Mouse (Mus musculus): Measurements from ENCODE around the gene Emc7.
"Not testable (repeated sequence)": the region's sequence is repeated elsewhere in the genome, so short reads cannot be mapped to it uniquely, and the experiment has no call there.

Emc7 gene

DNA sequence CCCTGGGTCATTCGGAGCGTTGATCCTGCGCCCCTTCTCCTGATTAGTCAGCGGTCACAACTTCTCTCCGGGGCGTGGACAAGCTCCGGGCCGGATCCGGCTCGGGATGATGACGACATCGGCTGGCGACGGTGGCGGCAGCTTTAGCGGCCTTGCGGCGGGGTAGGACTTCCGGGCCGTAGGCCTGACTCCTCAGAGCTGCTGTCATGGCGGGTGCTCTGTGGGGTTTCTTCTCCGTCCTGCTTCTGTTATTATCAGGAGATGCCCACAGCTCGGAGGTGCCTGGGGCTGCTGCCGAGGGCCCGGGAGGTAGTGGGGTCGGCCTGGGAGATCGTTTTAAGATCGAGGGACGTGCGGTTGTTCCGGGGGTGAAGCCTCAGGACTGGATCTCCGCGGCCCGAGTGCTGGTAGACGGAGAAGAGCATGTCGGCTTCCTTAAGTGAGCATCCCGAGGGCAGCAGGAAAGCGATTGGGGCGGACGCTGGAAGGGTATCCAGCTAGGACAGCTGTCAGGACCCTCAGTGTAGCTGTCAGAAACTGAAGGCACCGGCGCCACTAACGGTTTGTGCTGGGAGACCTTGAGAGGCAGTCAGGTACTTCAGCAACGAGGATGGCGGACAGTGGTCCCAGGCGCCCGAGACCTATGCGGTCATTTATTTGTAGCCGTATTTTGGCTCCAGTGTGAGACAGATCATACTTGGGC, at the start of gene Emc7:
Gene Emc7, plus strand, starts transcription at position 136 of the 703 bp plus-strand sequence.
- peak; percentile 95 for DNase-seq (ENCODE audit: low spot score)

DNA sequence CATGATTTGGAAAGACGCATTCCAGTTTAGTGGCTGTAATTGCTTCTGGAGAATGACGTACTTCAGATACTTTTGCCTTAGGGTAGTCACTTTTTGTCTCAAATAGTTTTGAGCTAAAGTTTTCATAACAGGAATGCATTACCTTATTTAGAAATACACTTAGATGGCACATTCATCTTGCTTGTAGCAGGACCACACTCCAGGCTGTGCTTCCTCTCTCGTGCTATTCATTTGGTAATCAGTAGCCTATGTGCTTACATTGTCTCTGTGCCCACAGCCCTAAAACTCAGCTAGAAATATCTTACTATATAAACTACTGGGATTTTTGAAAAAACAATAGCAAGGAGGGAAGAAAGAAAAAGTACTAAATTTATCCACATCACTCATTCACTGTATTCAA, 47.8 kb upstream of the Emc7 start:
- DNase-seq (ENCODE audit: low spot score) = no peak

DNA sequence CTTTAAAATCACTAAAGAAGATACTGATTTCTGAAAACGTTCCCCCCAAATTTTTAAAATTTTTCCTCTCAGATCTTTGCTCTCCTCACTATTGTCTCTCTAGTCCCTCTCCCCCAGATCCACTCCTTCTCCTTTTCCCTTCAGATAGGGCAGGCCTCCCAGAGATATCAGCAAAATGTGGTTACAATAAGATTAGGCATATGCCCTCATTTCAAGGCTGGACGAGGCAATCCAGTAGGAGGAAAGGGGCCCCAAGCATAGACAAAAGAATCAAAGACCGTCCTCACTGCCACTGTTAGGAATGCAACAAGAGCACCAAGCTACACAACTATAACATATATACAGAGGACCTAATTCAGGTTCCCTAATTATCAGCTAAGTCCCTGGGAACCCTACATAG, 29.5 kb upstream of the Emc7 start:
- DNase-seq (ENCODE audit: low spot score) = no peak

DNA sequence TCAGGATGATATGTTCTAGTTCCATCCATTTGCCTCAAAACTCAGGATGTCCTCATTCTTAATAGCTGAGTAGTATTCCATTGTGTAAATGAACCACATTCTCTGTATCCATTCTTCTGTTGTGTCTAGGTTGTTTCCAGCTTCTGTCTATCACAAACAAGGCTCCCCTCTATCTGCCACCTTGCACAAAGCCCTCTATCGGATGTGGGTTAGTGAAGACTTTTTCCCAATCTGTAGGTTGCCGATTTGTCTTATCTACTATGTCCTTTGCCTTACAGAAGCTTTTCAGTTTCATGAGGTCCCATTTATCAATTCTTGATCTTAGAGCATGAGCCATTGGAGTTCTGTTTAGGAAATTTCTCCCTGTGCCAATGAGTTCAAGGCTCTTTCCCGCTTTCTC, 26.3 kb upstream of the Emc7 start:
- not testable (repeated sequence) for DNase-seq (ENCODE audit: low spot score)

DNA sequence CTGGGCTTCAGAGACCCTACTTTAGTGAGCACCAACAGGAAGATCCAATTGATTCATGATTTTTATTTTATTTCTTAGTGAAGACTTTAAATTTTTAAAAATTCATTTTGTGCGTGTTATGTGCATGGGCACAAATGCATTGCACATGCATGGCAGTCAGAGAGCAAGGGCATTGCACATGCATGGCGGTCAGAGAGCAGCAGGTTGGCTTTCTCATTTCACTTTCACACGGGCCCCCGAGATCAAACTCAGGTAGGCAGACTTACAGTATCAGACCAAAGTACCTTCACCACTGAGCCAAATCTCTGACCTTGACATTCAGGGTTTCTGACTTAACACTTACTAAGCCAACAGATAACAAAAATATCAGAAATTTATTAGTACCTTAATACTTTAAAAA, 25.1 kb upstream of the Emc7 start:
- no peak for DNase-seq (ENCODE audit: low spot score)

DNA sequence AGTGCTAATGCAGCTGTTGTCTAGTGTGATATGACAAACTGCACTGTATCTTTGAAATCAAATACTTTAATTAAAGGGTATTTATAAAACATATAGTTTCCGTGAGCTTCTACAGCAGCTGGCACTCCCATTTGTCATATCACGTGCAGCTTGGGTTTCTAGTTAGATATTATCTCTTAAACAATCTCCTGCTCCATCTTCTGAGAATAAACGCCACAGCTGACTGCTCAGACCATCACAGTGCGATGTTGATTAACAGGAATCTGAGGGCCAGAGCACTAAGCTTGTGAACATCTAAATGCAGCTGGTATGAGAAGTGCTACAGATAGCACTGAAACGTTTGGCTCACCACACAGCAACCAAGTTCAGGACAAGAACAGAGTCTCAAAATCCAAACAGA, 24.4 kb upstream of the Emc7 start:
- DNase-seq (ENCODE audit: low spot score) = no peak

DNA sequence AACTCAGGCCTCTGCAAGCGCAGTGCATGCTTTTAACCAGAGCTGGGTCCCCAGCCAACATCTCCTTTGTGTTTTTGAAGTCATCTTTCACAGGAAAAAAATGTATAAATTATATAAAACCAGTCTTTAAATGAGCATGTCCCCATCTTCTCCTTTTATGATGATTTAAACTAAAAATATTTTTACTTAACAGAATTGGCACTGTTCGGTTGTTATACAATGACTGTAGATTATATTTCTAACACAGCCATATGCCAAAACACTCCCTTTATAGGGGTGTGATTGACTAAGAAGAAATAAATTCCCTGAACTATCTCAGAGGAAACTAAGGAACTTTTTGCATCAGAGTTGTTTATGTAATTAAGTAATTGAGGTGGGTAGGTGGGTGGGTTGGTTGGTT, 22.3 kb upstream of the Emc7 start:
- DNase-seq (ENCODE audit: low spot score) = no peak

DNA sequence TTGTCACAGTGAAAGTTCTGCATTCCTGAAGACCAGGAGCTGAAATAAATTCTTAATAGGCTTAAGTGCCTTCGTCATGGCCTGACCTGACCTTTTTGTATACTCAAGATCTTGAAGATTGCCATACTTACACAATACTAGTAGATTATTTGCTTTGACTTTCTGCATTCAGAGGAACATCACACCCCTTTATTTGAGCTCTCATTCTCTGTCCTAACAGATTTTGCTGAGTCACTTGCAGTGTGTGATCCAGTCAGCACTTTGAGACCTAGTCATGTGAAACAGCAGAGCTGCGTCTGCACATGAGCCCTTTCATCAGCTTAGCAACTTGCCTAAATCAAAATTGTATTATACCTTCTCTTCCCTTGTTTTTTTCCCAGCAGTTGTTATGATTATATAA, 21.4 kb upstream of the Emc7 start:
- DNase-seq (ENCODE audit: low spot score) = peak; percentile 5

DNA sequence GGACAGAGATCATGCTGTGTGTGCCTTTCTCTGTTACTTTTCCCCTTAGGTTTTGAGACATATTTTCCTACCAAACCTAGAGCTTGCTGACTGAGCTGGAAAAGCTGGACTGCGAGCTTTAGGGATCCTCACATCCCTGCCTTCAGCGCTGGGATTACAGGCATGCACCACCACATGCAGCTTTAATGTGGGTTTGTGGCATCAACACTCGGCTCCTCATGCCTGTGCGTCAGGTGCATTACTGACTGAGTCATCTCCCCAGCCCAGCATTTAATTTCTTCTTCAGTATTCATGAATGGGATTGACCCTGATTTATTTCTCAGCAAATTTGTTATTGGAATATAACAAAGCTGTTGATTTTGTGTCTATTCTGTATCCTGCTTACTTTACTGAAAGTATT, 18.5 kb upstream of the Emc7 start:
- DNase-seq (ENCODE audit: low spot score) = no peak

DNA sequence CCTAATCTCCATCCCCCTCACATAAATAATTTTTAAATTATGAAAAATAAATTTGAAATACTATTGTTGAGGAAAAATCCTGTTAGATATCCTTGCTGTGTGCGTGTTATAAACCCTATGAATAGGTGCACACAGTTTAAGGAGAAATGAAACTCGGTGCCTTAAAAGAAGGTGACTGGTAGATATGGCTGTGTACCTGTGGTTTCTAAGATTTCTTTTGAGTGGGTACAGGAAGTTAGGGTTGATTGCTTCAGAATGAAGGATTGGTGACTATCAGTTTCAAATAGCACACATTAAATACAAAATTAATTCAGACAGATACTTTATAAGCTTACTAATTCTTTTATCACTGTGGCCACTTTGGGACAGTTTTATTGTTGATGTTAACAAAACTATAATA, 17.2 kb upstream of the Emc7 start:
- no peak for DNase-seq (ENCODE audit: low spot score)

DNA sequence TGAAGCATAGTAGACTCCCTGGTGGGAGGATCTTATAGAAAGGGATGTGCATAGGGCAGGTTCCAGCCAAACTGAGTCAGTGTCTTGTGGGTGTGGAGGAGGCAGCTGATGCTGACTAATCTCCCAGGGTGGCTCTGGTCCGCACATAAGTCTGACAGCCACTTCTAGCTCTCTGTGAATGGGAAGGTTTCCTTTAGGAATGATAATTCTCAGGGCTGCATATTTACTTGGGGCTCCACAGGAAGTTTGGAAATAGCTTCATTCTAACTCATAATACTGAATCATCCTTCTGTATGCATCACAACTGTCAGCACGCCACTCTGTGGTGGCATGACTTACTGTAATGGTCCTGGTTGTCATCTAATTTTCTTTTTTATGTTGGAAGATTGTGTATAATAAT, 11.3 kb upstream of the Emc7 start:
- DNase-seq (ENCODE audit: low spot score) = no peak

DNA sequence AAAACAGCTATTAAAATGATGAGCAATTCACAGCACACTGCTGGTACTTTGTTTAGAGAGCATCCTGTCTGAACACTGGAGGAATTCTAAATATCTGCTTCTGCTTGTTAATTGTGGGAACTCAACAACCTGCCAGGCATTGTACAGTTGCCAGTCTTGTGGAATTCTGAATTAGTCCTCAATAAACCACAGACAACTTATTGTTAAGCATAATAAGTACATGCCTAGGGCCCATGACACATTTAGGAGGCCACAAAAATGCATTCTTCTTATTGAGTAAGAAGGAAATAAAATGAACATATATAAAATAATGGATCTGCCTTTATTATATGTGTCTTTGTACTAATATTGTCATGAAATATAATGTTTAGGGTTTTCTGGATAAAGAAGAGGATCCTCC, 9.3 kb upstream of the Emc7 start:
- DNase-seq (ENCODE audit: low spot score) = no peak

DNA sequence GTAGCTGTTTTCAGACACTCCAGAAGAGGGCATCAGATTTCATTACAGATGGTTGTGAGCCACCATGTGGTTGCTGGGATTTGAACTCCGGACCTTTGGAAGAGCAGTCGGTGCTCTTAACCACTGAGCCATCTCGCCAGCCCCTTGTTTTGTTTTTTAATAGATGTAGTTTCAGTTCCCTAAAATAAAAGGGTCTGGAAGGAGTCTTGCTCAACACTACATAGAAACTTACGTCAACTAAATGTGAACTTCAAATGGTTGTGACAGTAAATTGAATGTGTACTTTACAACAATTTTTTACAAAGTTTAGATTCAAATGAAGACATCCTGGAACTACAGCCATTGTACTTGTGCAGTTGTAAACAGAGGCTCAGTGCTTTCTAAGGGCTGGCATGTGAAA, 6.8 kb upstream of the Emc7 start:
- not testable (repeated sequence) for DNase-seq (ENCODE audit: low spot score)

DNA sequence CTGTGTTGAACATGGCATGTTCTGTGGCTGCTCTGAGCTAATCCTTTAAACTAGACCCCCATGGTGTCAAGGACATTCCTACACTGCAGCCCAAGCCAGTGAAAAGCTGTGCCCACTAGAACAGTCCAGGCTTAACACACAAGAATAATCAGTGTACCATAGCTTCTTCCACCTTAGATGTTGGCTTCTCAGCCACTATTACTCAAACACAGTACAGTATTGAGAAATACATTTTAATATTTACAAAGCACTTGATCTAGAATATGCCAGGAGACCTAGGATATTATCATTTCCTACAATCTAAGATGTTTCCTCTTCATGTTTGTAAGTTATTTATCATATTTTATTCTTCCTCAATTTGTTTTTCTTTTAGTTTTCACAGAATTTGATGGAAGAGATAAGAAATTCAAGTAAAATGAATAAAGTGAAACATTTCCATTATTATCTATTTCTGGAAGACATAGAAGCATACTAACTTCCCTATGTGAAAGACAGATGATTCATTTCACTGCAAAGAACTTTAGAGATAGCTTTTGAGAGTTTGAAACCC, 6.2 kb upstream of the Emc7 start:
- DNase-seq (ENCODE audit: low spot score) = no peak

DNA sequence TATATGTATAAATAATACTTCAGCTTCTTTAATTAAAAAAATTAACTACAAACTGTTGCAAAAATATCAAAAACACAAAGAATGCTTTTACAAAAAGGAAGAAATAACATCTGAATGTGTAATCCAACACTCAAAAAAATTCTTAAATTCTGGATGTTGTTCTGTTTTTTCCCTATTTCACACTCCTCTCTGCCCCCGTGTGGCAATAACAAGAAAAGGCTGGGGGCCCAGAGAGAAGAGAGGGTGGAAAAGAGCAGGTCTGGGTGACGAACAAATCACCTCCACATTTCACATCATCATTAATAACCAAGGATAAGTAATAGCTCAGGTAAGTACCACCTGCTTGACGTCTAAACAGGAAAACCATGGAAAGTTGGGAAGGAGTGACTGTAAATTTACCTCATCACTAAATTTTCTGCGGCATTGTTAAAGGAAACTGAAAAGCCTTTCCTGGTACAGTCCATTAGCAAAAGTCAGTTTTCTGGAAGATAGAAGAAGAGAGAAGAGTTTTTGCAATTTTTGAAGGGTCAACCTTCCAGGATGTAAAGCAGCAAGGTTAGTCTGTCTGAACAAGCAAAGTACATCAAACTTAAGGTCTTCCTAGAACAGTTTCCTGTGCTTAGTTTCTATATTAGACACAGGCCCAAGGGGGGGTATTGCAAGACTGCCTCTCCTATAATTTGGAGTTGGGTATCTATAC, 5.0 kb upstream of the Emc7 start:
- no peak for DNase-seq (ENCODE audit: low spot score)

DNA sequence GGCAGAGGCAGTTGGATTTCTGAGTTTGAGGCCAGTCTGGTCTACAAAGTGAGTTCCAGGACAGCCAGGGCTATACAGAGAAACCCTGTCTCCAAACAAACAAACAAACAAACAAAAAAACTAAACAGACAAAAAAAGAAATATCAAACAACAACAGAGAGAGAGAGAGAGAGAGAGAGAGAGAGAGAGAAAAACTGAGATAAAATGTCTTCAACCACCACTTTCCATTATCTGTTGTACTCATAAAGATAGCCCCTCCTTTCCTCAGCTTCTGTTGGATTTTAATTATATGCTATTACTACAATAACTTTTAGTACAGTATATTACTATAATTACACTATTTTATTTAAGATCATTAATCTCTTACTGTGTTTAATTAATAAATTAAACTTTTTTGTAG, 2.3 kb upstream of the Emc7 start:
- not testable (repeated sequence) for DNase-seq (ENCODE audit: low spot score)

DNA sequence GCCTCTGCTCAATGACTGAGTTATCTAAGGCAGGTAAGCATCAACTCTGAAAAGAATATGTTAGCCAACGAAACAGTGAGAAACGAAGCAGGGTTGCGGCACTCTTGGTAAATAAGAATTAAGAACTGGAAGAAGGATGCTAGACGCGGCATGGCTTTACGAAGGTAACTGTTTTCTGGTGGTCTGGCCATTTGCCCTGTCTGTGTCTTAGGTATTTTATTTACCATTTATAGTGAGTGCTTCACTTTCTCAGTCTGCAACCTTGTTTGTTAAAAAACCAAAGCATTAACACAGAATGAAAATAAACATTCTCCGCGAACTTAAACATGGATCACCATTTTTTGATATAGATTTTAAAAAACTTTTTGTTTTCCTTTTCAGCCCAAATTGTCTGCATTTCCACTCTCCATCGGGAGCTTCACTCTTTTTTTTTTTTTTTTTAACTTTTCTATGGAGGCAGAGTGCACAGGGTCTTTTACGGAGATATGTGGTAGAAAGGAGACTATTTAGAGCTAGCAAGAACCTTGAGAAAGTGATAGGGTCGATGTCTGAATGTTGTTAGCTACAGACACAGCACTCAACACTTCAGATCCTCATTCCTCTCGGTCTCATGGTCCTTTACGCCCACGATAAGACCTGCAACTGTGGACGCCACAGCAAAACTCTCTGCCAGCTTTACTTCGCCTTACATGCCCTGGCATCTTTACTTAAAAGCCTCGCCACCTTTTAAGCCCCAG, 504 bp upstream of the Emc7 start:
- DNase-seq (ENCODE audit: low spot score) = no peak

DNA sequence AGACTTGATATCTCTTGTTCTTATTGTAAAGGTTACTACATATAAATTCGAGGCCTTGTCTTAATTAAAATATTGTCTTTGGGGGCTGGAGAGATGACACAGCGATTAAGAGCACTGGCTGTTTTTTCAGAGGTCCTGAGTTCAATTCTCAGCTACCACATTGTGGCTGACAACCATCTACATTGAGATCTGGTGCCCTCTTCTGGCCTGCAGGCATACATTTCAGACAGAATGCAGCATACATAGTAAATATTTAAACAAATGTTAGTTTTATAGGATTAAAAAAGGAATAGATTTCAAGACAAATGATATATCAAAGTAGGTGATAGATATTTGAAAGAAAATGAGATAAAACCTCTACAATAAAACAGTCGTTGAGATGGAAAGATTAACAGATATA, 5.8 kb downstream of the Emc7 start:
- DNase-seq (ENCODE audit: low spot score) = no peak

DNA sequence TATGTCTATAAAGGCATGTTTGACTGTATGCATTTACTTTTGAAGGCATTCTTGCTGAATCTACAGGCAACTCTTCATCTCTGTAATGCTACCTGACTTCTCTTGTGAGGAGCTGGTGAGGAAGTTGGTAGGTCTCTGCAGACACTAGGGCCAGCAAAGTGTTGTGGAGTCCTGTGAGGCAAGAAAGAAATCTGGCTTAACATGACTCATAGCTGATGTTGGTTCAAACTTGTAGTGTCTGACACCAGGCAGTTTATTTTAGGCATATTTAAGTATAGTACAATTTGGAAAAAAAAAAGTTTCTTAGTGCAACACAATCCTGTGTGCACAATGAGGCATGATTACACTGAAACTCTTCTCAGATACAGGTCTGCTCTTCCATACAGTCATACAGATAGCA, 14.7 kb downstream of the Emc7 start:
- DNase-seq (ENCODE audit: low spot score) = no peak

DNA sequence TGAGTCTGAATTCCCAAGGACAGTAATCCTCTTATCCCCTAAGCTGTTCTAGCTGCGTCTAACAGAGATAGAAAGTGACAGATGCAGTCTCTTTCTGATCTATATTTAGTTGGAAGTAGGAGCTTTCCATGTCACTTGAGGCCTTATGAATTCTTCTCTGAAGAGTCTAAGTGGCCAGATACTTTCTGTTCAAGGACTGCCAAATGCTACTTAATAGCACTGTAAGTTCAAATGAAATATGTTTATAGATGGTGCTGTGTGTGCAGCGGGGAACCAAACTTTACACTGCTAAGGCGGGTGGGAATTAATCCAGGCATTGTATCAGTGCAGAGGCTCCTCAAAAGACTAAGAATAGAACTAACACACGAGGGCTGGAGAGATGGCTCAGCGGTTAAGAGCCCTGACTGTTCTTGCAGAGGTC, 16.2 kb downstream of the Emc7 start:
- no peak for DNase-seq (ENCODE audit: low spot score)

DNA sequence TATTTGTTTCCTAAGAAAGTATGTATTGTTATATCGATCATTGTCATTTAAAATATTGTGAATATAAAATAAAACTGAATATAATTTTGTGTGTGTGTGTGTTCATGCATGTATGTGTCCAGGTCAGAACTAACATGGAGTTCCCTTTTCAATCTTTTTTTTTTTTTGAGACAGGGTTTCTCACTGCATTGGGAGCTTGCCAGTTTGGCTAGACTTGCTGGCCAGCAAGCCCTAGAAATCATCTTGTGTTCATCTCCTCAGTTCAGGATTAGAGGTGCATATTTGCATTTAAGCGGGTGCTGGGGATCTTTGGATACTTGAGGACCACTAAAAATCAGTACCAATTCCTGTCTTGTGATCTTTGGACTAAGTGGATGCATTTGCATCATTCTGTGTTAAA, 17.3 kb downstream of the Emc7 start:
- no peak for DNase-seq (ENCODE audit: low spot score)

DNA sequence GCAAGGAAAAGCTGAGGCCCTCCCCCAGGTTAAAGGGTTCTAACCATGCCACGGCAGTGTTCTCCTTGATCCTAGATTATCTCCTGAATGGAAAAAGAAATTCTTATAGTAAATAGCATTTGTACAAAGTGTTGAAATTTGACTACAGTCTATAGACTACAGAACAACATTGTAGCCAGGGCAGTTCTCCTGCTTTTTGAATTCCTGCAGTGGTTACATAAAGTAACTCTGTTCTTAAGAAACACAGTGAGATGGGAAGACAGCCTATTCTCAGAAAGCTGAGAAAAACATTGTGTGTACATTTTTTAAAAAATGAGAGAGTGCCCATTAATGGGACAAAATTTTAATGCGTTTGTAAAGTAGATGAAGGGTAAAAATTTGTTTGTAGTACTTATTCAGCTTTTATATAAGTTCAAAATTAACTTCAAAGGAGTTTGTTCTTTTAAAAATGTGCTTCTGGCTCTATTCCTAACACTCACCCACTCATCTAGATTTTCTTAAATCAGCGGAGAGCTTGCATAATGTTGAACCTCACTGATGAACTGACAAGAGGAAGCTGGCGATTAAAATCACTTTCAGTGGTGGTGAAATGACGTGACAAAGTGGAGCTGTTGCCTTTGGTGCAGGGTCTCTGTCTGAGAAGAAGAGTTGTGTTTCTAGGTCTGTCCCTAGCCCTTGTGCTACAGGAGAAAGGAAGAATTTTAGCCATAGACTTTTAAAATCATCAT, 20.4 kb downstream of the Emc7 start:
- DNase-seq (ENCODE audit: low spot score) = no peak

Data from yolk sac, embryonic 10.5 days (tissue).